Mouse (Mus musculus): ENCODE measurements around the gene Lsamp.

DNA sequence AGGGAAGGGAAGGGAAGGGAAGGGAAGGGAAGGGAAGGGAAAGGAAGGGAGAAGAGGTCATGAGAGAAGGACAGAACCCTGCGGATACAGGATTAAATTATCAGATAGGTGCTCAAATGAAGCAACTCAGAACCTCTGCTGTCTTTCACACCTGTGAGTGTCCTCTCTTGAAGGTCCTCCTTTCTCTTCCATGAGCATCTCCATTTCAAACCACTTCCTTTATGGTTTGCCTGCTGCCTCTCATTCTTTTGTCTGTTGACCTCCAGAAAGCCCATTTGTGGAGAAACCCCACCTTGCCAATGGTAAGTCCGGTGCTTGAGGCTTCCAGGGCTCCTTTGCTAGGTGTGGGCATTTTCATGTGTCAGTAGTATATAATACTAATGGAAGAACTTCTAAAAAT lies 2141.9 kb downstream of the Lsamp start:
- TF ChIP-seq GATA1 (IDR thresholded peaks at IDR 0.05; ENCODE audit: low read length) (no peak), TAL1 (IDR thresholded peaks at IDR 0.05; ENCODE audit: low read length) (no peak)
